Mouse (Mus musculus) B cell, adult 2 months (primary cell): ENCODE data around the gene Suox.
"Not testable (repeated sequence)": the region's sequence is repeated elsewhere in the genome, so short reads cannot be mapped to it uniquely, and the experiment has no call there.

ENCODE experiments used
- DNase-seq, 2 experiments: peaks; one replicate each; pipeline ENCODE4 v3.0.0; 2022

Suox gene

DNA sequence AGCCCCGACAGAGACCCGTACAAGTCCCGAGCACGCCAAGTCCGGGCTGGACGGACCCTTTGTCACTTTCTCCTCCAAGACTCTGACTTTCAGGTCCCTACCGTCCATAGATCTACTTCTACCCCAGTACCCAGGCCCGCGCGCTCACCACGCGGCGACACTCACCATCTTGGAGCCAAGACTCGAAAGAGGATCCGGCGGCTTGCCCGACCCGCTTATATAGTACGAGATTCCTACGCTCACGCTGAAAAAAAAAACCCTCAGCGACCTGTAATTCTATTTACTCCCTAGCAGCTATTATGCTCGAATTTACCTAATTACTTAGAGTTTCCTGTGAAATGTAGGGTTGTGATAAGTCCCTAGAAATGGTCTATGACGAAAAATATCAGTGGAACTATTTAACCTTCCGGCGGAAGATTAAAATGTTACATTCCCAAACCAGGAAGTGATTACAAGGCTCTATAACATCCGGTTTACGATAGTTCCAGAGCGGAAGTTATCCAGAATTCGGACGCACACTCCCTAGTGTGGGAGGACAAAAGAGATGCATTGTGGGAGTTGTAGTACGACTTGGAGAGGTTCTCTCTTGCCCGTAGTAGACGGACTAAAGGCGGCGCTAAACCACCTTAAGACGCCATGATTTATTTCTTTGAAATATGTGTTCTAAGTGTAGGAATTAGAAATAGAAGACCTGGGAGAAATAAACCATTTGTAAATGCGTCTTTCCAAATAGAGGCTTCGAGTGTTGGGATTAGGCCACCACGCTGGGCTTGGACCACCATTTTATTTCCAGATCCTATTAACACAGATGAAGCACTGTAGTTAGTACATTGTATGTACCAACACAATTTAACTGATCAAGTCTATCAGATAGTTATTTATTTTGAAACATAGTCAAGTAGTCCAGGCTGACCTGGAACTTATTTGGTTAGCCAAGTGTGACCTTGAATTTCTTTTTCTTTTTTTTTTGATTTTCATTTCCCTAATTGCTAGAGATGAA lies 47.3 kb downstream of the Suox start, which contains the start of gene Rps26:
Gene Rps26 (minus strand): TSS at position 437 of the 1,000 bp plus-strand sequence.
- DNase-seq, result peak; percentile 86 to 88

DNA sequence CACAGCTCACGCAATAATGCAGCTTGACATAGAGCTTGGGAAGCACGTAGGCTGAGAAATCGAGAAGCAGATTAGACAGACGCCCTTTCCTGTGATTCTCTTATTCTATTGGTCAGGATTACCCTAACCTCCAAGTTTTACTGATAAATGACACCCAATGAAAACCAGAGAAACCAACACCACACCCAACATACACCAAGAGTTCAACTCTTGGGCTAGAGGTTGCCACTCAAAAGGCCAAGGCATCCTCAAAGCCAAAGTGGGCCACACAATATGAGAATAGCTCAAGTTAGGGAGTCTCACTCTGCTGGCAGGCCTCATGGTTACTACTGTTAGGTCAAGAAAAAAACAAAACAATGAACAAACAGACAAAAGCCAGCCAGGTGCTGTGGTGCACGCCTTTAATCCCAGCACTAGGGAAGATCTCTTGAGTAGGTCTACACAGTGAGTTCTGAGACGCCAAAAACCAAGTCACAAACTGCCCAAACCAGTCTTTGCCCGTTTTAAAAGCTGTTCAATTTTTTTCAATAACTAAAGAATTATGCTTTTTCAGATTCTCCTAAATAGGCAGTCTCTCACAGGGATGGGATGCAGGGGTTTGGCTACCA lies 48.5 kb downstream of the Suox start:
- no peak for DNase-seq

DNA sequence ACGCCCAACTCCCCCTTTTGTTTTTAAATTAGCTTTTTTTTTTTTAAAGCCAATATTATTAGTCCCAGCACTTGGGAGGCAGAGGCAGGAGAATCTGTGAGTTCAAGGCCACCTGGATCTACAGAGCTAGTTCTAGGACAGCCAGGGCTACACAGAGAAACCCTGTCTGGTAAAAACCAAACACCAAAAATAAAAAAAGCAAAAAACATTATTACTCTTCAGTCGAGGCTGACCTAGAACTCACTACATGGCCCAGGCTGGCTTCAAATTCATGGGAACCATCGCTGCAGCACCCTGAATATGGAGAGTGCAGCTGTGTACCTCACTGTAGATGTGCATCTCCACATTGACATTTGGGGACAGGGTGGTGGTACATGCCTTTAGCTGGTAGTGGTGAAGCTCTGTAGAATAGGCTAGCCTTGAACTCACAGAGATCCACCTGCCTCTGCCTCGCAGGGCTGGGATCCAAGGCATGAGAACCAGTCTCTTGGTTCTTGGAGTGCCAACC lies 50.7 kb downstream of the Suox start:
- not testable (repeated sequence) for DNase-seq

DNA sequence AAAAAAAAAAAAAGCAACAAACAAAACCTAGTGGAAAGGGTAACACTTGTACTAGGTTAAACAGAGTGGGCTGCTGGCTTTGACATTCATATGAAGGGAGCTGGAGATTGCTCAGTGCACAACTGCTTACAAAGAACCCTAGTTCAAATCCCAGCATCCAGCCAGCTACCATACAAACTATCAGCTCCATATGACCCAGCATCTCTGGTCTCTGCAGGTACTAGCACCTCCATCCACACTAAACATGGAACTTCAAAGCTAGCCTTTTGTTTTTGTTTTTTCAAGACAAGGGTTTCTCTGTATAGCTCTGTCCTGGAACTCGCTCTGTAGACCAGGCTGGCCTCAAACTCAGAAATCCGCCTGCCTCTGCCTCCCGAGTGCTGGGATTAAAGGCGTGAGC lies 51.2 kb downstream of the Suox start:
- DNase-seq, result no peak

DNA sequence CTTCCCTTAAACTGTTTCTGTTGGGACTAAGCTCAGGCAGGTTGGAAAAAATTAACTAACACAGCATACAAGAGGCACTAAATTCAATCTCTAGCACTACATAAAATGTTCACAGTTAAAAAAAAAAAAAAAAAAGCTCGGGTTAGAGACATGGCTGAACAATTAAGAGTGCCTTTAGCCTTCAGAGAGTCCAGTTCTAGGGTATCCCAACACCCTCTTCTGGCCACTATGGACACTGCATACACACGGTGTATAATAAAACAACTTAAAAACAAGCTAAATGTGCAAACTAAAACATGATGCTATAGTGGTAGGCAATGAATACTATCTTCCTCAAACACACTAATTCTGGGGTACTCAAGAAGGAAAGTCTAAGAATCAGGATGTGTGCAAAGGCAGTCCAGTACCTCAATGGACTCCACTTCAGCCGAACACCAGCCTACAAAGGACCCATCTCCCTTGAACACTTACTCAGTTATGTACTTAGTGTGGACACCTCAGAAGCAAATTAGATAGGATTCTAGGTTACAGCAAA lies 51.8 kb downstream of the Suox start:
- DNase-seq, result no peak

DNA sequence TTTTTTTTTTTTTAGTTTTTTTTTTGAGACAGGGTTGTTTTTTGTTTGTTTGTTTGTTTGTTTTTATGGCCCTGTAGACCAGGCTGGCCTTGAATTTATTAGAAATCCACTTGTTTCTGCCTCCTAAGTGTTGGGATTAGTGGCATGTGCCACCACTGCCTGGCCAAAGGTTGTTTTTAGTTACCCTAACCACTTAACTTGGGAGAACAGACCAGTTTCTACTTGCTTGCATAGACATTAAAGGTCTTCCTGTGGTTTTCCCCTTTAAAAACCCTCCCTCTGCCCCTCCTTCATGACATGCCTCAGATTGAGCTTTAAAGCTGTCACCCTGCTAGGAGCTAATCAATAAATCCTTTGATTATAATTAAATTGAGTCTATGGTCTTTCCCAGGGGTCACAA lies 53.6 kb downstream of the Suox start:
- no peak for DNase-seq
